Mouse (Mus musculus): ENCODE measurements around the gene Dnajc5g.

Gene Dnajc5g

DNA sequence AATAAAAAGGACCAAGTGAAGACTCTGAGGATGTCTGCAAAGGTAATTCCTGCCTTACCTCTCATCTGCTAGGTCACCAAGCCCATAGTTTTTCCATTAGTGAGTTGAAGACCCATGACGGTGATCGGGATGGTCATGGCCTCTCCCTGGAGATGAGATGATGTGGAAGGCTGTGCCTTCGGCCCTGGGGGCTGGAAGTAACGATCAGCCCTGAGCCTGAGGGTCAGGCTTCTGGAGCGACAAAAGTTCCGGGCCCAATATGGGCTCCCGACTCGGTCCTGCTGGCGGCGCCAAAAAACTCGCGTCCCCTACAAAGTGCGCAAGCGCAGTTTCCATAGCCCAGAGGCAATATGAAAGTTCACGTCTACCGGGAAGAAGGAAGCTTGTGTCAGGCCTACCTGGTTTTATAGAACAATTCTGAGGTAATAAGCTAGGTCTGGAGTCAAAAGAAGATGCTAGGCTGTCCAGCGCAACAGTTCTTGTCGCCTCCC lies 2.0 kb downstream of the Dnajc5g start, which contains the start of gene Slc30a3:
Slc30a3 (minus strand) TSS at position 238 of the 491 bp plus-strand sequence.
- no peak for ATAC-seq (ENCODE audit: low TSS enrichment)

DNA sequence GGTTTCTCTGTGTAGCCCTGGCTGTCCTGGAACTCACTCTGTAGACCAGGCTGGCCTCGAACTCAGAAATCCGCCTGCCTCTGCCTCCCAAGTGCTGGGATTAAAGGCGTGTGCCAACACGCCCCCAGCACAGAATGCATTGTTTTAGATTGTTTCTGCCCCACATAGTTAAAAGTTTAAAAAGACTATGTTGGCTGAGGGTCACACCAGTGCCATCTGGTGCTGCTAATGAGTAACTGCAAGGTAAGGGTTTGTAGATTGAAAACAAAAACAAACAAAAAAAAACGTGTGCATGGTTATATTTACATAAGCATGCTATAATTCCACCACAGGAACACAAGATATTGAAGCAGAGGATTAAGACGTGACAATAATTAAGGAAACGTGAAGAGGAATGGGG lies 4.7 kb downstream of the Dnajc5g start:
- ATAC-seq (ENCODE audit: low TSS enrichment), result no peak

DNA sequence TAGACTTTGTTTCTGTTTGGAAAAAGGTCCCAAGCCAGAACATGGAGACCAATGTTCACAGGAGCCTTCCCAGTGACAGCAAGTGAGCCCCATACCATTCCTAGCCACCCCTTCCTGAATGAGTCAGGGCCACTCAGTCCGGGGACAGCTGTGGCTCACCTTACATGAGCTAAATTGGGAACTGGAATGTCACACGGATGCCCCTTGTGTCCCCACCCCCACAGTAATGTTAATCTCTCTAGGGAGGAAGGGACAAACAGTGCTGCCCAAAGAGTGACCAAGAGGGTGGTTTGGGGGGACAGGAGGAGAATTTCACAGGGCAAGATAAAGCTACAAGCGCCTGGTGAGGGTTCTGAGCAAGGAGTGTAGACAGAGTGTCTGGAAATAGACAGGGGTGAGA lies 10.3 kb downstream of the Dnajc5g start, which contains the start of gene Trim54:
Trim54 (plus strand) TSS at position 359 of the 400 bp plus-strand sequence.
- ATAC-seq (ENCODE audit: low TSS enrichment), result no peak

DNA sequence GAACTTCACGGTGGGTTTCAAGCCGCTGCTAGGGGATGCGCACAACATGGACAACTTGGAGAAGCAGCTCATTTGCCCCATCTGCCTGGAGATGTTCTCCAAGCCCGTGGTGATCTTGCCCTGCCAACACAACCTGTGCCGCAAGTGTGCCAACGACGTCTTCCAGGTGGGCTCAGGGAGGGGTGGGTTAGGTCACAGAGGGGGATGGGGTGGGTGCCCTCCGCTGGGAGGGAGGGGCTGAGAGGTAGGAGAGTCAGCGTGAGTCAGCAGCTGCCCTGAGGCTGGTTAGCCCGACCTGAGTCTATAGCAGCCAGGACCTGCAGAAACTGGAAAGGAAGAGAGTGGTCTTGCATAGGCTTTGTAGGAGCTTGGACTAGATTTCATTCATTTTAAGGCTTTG lies 10.8 kb downstream of the Dnajc5g start:
- ATAC-seq (ENCODE audit: low TSS enrichment), result no peak

DNA sequence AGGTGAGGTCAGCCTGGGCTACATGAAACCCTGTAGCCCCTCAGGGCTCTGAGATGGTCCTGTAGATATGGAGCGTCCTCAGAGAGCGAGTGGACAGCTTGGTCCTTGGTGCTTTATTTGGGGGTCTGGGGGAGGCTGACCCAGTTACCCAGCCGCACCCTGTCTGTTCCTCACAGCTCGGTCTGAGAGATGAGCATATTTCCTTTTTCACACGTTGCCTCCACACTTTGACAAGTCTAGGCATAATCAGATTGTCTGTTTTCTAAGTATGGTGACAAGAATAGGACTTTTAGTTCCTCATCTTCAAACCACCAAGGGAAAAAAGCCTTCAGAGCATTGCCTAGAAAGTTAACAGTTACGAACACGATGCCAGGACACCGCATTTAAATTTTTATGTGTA lies 15.0 kb downstream of the Dnajc5g start:
- ATAC-seq (ENCODE audit: low TSS enrichment), result peak; percentile 92

DNA sequence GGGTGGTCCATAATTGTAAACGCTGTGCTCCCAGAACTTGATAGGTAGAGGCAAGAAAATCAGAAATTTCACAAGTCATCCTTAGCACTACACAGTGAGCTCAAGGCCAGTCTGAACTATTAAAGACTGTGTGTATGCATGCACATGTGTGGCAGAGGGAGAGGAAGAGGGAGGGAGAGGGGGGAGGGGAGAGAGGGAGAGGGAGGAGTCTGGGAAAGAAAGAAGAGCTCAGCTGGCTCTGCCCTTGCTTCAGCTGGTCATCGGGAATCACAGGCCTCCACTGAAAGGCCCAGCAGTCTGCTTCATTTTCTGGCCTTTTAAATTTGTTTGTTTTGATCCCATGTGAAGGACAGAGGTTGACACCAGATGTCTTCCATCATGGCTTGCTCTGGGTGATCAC lies 17.4 kb downstream of the Dnajc5g start:
- no peak for ATAC-seq (ENCODE audit: low TSS enrichment)

DNA sequence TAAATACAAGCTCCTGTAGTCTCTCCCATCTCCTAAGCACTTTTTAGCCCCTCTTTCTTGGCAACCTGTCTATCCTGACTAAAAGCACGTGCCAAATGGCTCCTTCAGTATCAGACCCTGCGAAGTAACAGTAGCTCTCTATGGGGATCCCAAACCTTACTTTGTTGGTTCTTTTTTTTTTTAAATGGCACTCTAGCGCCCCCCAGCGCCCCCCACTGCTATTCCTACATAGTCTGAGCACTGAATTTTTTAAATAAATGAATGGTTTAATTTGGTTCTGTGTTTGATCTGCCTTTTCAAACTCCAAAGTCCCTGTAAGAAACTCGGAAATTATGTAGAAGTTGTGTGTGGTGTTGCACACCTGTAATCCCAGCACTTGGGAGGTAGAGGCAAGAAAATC lies 20.0 kb downstream of the Dnajc5g start:
- no peak for ATAC-seq (ENCODE audit: low TSS enrichment)

DNA sequence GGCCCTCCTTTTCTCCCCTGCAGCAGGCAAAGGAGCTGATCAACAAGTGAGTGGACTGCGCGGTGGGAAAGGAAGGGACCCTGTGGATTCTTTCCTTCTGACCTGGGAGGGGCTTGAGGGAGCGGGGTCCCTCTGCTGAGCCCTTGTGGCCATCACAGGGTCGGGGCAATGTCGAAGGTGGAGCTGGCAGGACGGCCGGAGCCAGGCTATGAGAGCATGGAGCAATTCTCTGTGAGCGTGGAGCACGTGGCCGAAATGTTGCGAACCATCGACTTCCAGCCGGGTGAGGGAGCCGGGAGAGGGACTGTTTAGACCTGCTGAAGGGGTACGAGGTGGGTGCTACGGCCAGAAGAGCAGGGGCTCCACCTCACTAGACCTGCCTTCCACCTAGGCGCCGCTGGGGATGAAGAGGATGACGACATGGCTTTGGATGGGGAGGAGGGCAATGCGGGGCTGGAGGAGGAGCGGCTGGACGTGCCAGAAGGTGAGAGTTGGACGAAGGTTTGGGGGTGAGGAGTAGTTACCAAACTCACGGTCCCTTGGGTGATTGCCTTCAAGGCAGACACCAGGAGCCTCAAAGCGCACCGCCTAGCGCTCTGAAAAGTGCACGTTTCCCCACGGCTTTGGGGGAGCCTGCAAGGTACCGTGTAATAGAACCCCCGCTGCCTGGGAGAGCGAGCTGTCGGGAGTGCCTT lies 30.8 kb downstream of the Dnajc5g start:
- no peak for ATAC-seq (ENCODE audit: low TSS enrichment)

DNA sequence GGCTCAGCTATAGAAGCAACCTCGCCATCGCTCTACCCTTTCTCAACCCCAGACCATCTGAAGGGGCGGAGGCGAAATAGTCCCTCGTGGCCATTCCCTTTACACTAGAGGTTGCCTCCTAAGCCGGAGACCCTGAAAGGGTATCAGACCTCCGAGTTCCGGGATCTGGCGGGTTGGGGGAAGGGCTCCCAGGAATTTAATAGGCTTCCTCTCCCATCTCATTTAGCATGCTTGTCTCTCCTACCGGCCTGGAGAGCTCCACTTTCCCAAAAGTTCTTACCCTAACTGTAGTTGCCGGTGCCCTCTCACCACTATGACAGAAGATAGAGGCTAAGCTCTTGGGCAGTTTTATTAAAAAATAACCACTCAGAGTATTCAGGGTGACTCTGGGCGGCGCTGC lies 31.6 kb downstream of the Dnajc5g start:
- no peak for ATAC-seq (ENCODE audit: low TSS enrichment)

DNA sequence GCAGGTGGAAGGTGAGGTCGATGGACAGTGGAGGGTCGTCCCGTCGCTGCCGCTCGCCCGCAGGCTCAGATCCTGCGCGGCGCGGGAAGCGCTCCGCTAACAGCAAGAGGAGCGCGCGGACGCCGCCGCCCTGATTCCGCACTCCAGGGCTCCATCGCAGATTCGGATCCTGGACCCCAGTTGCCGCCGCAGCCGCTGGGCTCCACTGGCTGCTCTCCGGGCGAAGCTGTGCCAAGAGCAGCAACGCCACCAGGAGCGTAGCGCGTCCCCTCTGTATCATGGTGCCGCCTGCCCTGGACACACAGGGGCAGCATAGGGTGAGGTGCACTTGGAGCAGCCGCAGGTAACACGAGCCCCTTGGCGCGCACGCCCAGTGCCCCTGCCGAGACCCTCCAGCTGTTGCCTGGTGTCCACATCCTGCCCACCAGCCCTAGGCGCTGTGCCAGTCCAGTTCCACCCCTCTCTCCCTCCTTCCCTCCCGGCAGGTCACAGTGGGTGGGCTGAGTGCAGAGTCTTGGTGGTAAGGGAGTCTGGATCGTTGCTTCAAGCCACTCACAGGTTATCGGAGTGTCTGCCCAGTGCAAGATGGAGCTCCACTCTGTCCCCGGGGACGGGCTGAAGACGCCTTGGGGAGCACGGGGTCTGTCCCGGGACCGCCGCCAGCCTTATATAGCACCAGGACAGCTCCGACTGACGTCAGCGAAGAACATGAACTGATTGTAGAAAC lies 32.3 kb downstream of the Dnajc5g start, which contains the start of gene Ucn:
Ucn (minus strand) TSS at position 589 of the 727 bp plus-strand sequence.
- peak; percentile 13; the same call in 1 of the 2 replicates for ATAC-seq (ENCODE audit: low TSS enrichment)

DNA sequence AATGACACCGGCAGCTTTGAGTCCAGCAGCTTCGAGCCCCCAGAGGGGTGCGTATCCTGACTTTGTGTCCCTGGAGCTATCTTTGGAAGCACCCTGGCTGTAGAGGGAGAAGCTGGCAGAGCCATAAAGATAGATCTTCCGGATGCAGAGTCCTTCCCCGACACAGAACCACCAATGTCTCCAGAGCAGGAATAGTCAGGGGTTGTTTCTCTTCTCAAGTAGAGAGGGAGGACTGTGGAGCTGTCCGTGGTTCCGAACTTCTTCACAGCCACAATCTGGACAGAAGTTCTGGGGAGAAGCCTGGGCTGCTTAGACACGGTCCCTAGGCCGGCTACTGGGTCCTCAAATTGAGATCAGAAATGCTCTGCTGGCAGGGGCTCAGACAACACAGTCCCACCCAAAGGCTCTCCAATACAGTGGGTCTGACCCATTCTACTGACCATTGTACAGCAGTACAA lies 32.9 kb downstream of the Dnajc5g start:
- no peak for ATAC-seq (ENCODE audit: low TSS enrichment)

DNA sequence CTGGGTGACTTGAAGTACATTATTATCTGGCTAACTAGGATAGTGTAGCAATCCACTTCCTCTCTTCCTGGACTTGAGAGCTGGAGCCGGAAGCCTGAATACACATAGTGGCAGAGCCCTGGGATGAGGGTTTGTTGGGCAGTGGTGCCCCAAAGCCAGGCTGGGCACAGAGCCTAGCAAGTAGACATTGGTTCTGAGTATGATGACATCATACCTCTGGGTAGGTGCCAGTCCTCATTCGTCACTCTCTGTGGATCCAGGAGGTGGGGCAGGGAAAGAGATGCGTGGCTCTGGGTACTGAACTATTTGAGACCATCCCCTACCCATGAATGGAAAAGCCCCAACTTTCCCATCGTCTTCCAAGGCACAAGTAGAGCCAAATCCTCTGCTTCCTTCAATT lies 43.7 kb downstream of the Dnajc5g start:
- no peak for ATAC-seq (ENCODE audit: low TSS enrichment)

DNA sequence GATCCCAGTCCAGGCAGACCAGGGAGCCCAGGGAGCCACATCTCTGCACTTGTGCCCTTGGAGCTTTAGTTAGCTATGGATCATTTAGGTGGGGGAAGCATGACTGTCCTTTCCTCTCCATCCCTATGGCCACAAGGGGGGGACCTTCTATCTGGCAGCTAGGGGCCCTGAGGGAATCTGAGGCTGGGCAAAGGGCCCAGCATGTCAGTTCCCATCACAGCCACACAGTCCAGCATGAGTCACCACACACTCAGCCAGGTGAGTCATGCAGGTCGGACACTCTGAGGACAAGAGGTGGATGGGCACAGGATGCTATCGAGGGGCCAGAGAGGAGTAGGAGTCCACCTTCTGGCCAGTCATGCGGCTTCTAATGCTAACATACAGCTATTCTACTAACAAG lies 45.7 kb downstream of the Dnajc5g start:
- ATAC-seq (ENCODE audit: low TSS enrichment), result no peak

DNA sequence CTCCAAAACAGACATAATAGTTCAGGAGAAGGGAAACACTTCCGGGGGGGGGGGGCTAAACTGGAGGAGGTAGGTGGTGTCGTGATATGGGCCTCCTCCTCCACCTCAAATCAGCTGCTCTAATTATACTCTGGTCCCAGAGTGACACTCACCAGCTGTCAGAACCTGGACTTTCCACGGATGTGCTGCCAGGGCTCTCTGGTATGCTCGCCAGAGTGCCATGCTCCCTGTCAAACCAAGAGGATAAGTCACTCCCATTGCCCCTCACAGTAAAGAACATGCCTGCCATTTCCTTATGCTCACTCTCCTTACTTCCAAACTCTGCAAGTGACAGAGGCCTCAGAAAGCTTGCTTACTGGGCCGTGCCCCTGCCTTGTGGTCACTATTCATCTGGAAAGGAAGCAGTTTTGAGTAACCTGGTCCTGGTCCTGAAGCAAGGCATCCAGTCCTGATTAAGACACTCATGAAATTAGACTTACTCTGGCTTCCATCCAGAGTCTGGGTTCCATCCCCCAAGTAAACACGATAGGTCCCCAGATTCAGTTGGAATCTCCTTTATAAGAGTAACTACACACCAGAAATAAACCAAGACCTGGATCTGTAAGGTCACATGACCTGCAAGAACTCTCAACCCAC lies 47.5 kb downstream of the Dnajc5g start:
- ATAC-seq (ENCODE audit: low TSS enrichment), result peak; percentile 20; the same call in 1 of the 2 replicates

DNA sequence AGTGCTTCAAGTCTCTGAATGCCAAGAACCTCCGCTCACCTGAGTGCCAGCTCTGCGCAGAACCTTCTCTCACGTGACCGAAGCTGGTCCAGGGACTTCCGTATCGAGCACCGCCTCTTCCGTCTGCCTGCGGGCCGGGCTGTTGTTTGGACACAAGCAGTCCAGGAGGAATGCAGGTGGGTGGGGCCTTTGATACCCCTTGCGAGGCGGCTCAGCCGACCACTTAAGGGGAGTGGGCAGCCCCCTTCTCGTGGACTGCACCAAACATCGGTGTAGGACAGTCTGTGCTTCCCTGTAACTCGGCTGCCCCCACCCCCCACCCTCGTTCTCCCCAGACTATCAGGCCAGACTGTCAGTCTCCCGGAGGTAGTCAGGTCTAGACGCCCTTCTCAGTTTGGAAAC lies 48.1 kb downstream of the Dnajc5g start, which contains the start of gene Mpv17:
Mpv17 (minus strand) TSS at position 100 of the 402 bp plus-strand sequence.
- peak; percentile 94 for ATAC-seq (ENCODE audit: low TSS enrichment)

Measured in frontal cortex, adult (tissue).